Mouse (Mus musculus): ENCODE measurements around the gene Pla2g4e.

The Pla2g4e gene

GRCm38 (mm10) chr2:120244679-120245420 lies at the start of gene Pla2g4e:
TSS of gene Pla2g4e (minus strand) at chr2:120245335.
- no peak for TF ChIP-seq GATA4 (IDR thresholded peaks at IDR 0.05; ENCODE audit: insufficient replicate concordance, low read length)

- TF ChIP-seq GATA4 (IDR thresholded peaks at IDR 0.05; ENCODE audit: insufficient replicate concordance, low read length): no peak
Observed at GRCm38 (mm10) chr2:120291471-120292078, 46.4 kb upstream of the Pla2g4e start.

GRCm38 (mm10) chr2:120288995-120289394 lies 43.9 kb upstream of the Pla2g4e start, which contains the start of gene Pla2g4d:
TSS of gene Pla2g4d (minus strand) at chr2:120289197.
- no peak for TF ChIP-seq GATA4 (IDR thresholded peaks at IDR 0.05; ENCODE audit: insufficient replicate concordance, low read length)

- TF ChIP-seq GATA4 (IDR thresholded peaks at IDR 0.05; ENCODE audit: insufficient replicate concordance, low read length): no peak
Observed at GRCm38 (mm10) chr2:120288401-120288800, 43.3 kb upstream of the Pla2g4e start.

GRCm38 (mm10) chr2:120285639-120286038 lies 40.5 kb upstream of the Pla2g4e start:
- TF ChIP-seq GATA4 (IDR thresholded peaks at IDR 0.05; ENCODE audit: insufficient replicate concordance, low read length): no peak

GRCm38 (mm10) chr2:120284705-120285104 lies 39.6 kb upstream of the Pla2g4e start:
- no peak for TF ChIP-seq GATA4 (IDR thresholded peaks at IDR 0.05; ENCODE audit: insufficient replicate concordance, low read length)

- no peak for TF ChIP-seq GATA4 (IDR thresholded peaks at IDR 0.05; ENCODE audit: insufficient replicate concordance, low read length)
Observed at GRCm38 (mm10) chr2:120284094-120284493, 39.0 kb upstream of the Pla2g4e start.

- TF ChIP-seq GATA4 (IDR thresholded peaks at IDR 0.05; ENCODE audit: insufficient replicate concordance, low read length): no peak
Observed at GRCm38 (mm10) chr2:120283550-120283949, 38.4 kb upstream of the Pla2g4e start.

- no peak for TF ChIP-seq GATA4 (IDR thresholded peaks at IDR 0.05; ENCODE audit: insufficient replicate concordance, low read length)
Observed at GRCm38 (mm10) chr2:120281221-120281620, 36.1 kb upstream of the Pla2g4e start.

GRCm38 (mm10) chr2:120279961-120280360 lies 34.8 kb upstream of the Pla2g4e start:
- no peak for TF ChIP-seq GATA4 (IDR thresholded peaks at IDR 0.05; ENCODE audit: insufficient replicate concordance, low read length)

GRCm38 (mm10) chr2:120276951-120277350 lies 31.8 kb upstream of the Pla2g4e start:
- TF ChIP-seq GATA4 (IDR thresholded peaks at IDR 0.05; ENCODE audit: insufficient replicate concordance, low read length): no peak

GRCm38 (mm10) chr2:120268635-120269034 lies 23.5 kb upstream of the Pla2g4e start:
- TF ChIP-seq GATA4 (IDR thresholded peaks at IDR 0.05; ENCODE audit: insufficient replicate concordance, low read length): no peak

GRCm38 (mm10) chr2:120265523-120265922 lies 20.4 kb upstream of the Pla2g4e start:
- no peak for TF ChIP-seq GATA4 (IDR thresholded peaks at IDR 0.05; ENCODE audit: insufficient replicate concordance, low read length)

- TF ChIP-seq GATA4 (IDR thresholded peaks at IDR 0.05; ENCODE audit: insufficient replicate concordance, low read length): no peak
Observed at GRCm38 (mm10) chr2:120264858-120265257, 19.7 kb upstream of the Pla2g4e start.

- no peak for TF ChIP-seq GATA4 (IDR thresholded peaks at IDR 0.05; ENCODE audit: insufficient replicate concordance, low read length)
Observed at GRCm38 (mm10) chr2:120262876-120263275, 17.7 kb upstream of the Pla2g4e start.

GRCm38 (mm10) chr2:120261346-120261745 lies 16.2 kb upstream of the Pla2g4e start:
- no peak for TF ChIP-seq GATA4 (IDR thresholded peaks at IDR 0.05; ENCODE audit: insufficient replicate concordance, low read length)
